Mouse (Mus musculus) cerebellum, adult 2 months (tissue): ENCODE results near the gene Ctnna2. TPM values are rescaled to one million over a fixed set of nuclear protein-coding genes. Genes with fewer than 3 reads are reported as not detected.

Source experiments
- DNase-seq, 2 experiments: peaks; one replicate each; pipeline ENCODE4 v3.0.0; 2021
- H3K27ac ChIP-seq: fragments of 200-500 bp; 2 replicates; pipeline ENCODE4 v1.5.1; 2012; ENCODE audit warnings: low read length, control low read depth, inconsistent platforms; ENCODE audit not compliant: insufficient read depth
- H3K27me3 ChIP-seq: fragments of 200-500 bp; 2 replicates; pipeline ENCODE4 v1.6.1; 2012; ENCODE audit warnings: inconsistent platforms, mild to moderate bottlenecking, low read length, moderate library complexity; ENCODE audit not compliant: control insufficient read depth, insufficient read depth
- H3K4me1 ChIP-seq: fragments of 200-500 bp; 2 replicates; pipeline ENCODE4 v1.6.1; 2011; ENCODE audit warnings: low read length; ENCODE audit not compliant: control insufficient read depth, insufficient read depth
- H3K4me3 ChIP-seq: fragments of 200-500 bp; replicated peaks from 2 replicates; pipeline ENCODE3; 2011; ENCODE audit warnings: mild to moderate bottlenecking, low read depth, low read length, control low read depth; ENCODE audit not compliant: insufficient read depth
- CTCF ChIP-seq: fragments of 200-500 bp; IDR thresholded peaks from 2 replicates; pipeline ENCODE4 v1.5.1; 2011; ENCODE audit warnings: low read depth, mild to moderate bottlenecking, control low read depth, low read length, moderate library complexity, borderline replicate concordance; ENCODE audit not compliant: insufficient read depth
- POLR2A ChIP-seq: fragments of 200-500 bp; IDR thresholded peaks from 2 replicates; pipeline ENCODE4 v1.6.1; 2011; ENCODE audit warnings: low read length, control low read depth, borderline replicate concordance; ENCODE audit not compliant: insufficient read depth
- WGBS: fragments of 180-500 bp; shearing (Covaris S2); methylation state at CpG from one replicate; pipeline ENCODE4 v1.1.7; 2018; 5-methylcytosine and 5-hydroxymethylcytosine counted together
- polyA plus RNA-seq: library from polyadenylated mRNA; depleted of rRNA; stranded (reverse); fragments of >200 nt; gene quantifications from 2 replicates; pipeline ENCODE4 v1.2.3, GENCODE M21; 2012

The Ctnna2 gene
- polyA plus RNA-seq, 1 experiment = 49.2 TPM

GRCm38 (mm10) chr6:77413530-77413929, 566.0 kb downstream of the Ctnna2 start:
- 95% methylated on average over 1 of the region's 1 CpGs for WGBS
- Histone ChIP-seq H3K4me3 (no peak overlapping the region), H3K27me3 (no peaks in the 10 kb centered on the region), H3K4me1 (no peaks in the 10 kb centered on the region), H3K27ac (no peak overlapping the region)
- TF ChIP-seq POLR2A = no peak
- TF ChIP-seq CTCF = no peak
- no peak for DNase-seq

- TF ChIP-seq POLR2A (no peak), CTCF (no peak)
- 62% methylated on average over 5 of the region's 5 CpGs for WGBS
- Histone ChIP-seq H3K4me3 (no peak overlapping the region), H3K27me3 (no peaks in the 10 kb centered on the region), H3K4me1 (no peaks in the 10 kb centered on the region), H3K27ac (no peak overlapping the region)
- DNase-seq = no peak
These were observed 571.0 kb downstream of the Ctnna2 start for GRCm38 (mm10) chr6:77408481-77408880.

DNA sequence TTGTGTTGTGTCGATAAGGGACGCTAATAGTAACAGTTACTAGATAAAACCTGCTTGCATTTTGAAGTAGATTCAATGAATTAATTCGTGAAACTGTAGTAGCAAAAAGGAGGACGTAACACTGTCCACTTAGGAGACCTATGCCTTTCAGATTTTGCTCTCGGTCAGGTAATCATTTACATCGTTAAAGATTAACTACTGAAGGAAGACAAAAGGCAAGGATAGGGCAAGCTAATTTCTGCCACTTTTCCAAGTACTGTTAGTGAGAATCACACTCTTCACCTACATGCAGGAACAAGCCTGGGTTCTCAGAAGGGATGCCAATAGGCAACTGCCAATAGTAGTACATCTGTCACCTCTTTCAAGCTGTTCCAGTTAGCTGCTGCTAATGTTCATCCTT, 578.7 kb downstream of the Ctnna2 start:
- Histone ChIP-seq H3K4me3 (no peak overlapping the region), H3K27ac (no peak overlapping the region), H3K27me3 (no peaks in the 10 kb centered on the region), H3K4me1 (no peaks in the 10 kb centered on the region)
- TF ChIP-seq CTCF (no peak), POLR2A (no peak)
- no peak for DNase-seq
- 97% methylated on average over 6 of the region's 6 CpGs for WGBS

- WGBS = 94% methylated on average over 1 of the region's 1 CpGs
- no peaks in the 10 kb centered on the region for H3K27me3 ChIP-seq
- H3K4me3 ChIP-seq = no peak overlapping the region
- no peak for DNase-seq
- no peaks in the 10 kb centered on the region for H3K4me1 ChIP-seq
- TF ChIP-seq POLR2A (no peak), CTCF (no peak)
- no peak overlapping the region for H3K27ac ChIP-seq
These were observed 587.8 kb downstream of the Ctnna2 start for GRCm38 (mm10) chr6:77391663-77392062.

DNA sequence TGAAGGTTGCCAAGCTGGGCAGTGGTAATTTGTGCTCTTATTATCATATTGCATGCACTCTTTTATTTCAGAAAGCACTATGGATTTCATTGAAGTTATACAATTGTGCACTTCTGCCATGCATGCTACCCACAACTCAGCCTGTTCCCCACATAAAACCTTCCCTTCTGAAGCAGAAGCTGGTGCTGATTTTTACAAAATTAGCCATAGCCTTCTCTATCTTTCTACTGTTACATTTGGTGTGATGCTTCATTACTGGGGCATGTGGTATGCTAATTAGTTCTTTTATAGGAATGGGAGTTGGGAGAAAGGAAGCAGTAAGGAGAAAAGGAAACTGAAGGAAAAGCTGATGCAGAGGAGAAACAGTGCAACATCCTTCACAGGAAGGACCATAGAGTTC, 598.2 kb downstream of the Ctnna2 start:
- no peak for DNase-seq
- Histone ChIP-seq H3K27me3 (no peaks in the 10 kb centered on the region), H3K4me3 (no peak overlapping the region), H3K27ac (no peak overlapping the region), H3K4me1 (no peaks in the 10 kb centered on the region; the same call in 1 of the 2 replicates)
- TF ChIP-seq CTCF (no peak), POLR2A (no peak)

- Histone ChIP-seq H3K27ac (no peak overlapping the region), H3K27me3 (no peaks in the 10 kb centered on the region), H3K4me3 (no peak overlapping the region), H3K4me1 (no peaks in the 10 kb centered on the region)
- WGBS = 38% methylated on average over 5 of the region's 5 CpGs
- TF ChIP-seq POLR2A (no peak), CTCF (no peak)
- DNase-seq = peak; percentile 17 to 20
These were observed 606.4 kb downstream of the Ctnna2 start for GRCm38 (mm10) chr6:77373132-77373531.

GRCm38 (mm10) chr6:77371147-77371546, 608.4 kb downstream of the Ctnna2 start:
- H3K4me1 ChIP-seq = no peaks in the 10 kb centered on the region
- H3K4me3 ChIP-seq = no peak overlapping the region
- TF ChIP-seq CTCF (no peak), POLR2A (no peak)
- H3K27me3 ChIP-seq = no peaks in the 10 kb centered on the region
- no peak for DNase-seq
- H3K27ac ChIP-seq = no peak overlapping the region
- 96% methylated on average over 2 of the region's 2 CpGs for WGBS

DNA sequence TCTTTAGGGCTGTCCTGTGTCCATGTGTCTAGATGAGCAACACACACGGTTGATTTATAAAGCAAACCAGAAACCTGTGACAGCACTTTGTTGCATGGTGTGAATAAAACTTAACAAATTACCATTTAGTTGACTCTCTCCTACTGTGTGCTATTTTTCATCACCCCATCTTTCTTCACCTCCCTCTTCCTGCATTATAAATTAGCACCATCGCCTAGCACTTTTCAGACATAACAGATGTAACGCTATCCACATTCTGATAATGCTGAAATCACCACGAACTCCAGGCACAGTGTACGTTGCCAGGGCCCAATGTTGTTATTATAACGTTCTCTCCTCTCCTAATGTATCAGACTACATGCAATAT, 621.0 kb downstream of the Ctnna2 start:
- Histone ChIP-seq H3K27ac (no peak overlapping the region), H3K4me3 (no peak overlapping the region), H3K4me1 (peaks cover 4% of the 10 kb centered on the region; the same call in 1 of the 2 replicates), H3K27me3 (no peaks in the 10 kb centered on the region)
- no peak for TF ChIP-seq POLR2A
- no peak for TF ChIP-seq CTCF
- no peak for DNase-seq
- 64% methylated on average over 6 of the region's 6 CpGs for WGBS
